Mouse (Mus musculus) heart, embryonic 12.5 days (tissue): ENCODE measurements at regions not wholly inside any gene's neighbourhood (a gene's known extent, or its start where the extent isn't known, plus 50 kb on each side); places are given as distances from the start of the nearest gene placed in this dataset.

Experiments used
- ATAC-seq: fragments of 200-750 bp; cut with Nextera tagmentation; 2 replicates; pipeline ENCODE4 v1.8.0; 2017; ENCODE audit warnings: moderate TSS enrichment, moderate library complexity; ENCODE audit not compliant: insufficient number of reproducible peaks, low FRiP score
- H3K27ac ChIP-seq: fragments of 300-500 bp; sonication (generic); 2 replicates; pipeline ENCODE4 v1.5.1; 2016; ENCODE audit warnings: mild to moderate bottlenecking, moderate library complexity; ENCODE audit not compliant: poor library complexity, severe bottlenecking
- H3K27me3 ChIP-seq: fragments of 300-500 bp; sonication (generic); replicated peaks from 2 replicates; pipeline ENCODE4 v1.6.1; 2016; ENCODE audit warnings: mild to moderate bottlenecking, moderate library complexity
- H3K36me3 ChIP-seq: fragments of 300-500 bp; sonication (generic); 2 replicates; pipeline ENCODE4 v1.6.1; 2016; ENCODE audit warnings: mild to moderate bottlenecking, moderate library complexity
- H3K4me1 ChIP-seq: fragments of 300-500 bp; sonication (generic); replicated peaks from 2 replicates; pipeline ENCODE4 v1.6.1; 2016; ENCODE audit warnings: mild to moderate bottlenecking
- H3K4me2 ChIP-seq: fragments of 300-500 bp; sonication (generic); 2 replicates; pipeline ENCODE4 v1.6.1; 2016; ENCODE audit warnings: mild to moderate bottlenecking, moderate library complexity
- H3K4me3 ChIP-seq: fragments of 300-500 bp; sonication (generic); 2 replicates; pipeline ENCODE4 v1.5.1; 2016; ENCODE audit warnings: mild to moderate bottlenecking
- H3K9ac ChIP-seq: fragments of 300-500 bp; sonication (generic); 2 replicates; pipeline ENCODE4 v1.6.1; 2016; ENCODE audit warnings: mild to moderate bottlenecking, moderate library complexity
- H3K9me3 ChIP-seq: fragments of 300-500 bp; sonication (generic); replicated peaks from 2 replicates; pipeline ENCODE4 v1.6.1; 2016; ENCODE audit warnings: mild to moderate bottlenecking, moderate library complexity
- WGBS: fragments of 180-500 bp; shearing (Covaris S2); methylation state at CpG from one replicate; pipeline ENCODE4 v1.1.7; 2016; 5-methylcytosine and 5-hydroxymethylcytosine counted together

GRCm38 (mm10) chr13:47974216-47974615 is 286.8 kb upstream of the Id4 start:
- 44% methylated on average over 12 of the region's 12 CpGs for WGBS

GRCm38 (mm10) chr13:47974756-47975515 is 286.1 kb upstream of the Id4 start:
- H3K27ac ChIP-seq = no peak overlapping the region
- H3K9me3 ChIP-seq = no peaks in the 10 kb centered on the region
- no peak overlapping the region for H3K4me2 ChIP-seq
- H3K27me3 ChIP-seq = no peaks in the 10 kb centered on the region
- no peaks in the 10 kb centered on the region for H3K36me3 ChIP-seq
- H3K9ac ChIP-seq = no peak overlapping the region
- no peak overlapping the region for H3K4me3 ChIP-seq
- WGBS = 78% methylated on average over 16 of the region's 16 CpGs
- no peak for ATAC-seq
- no peaks in the 10 kb centered on the region for H3K4me1 ChIP-seq

More at GRCm38 (mm10) chr13:47974216-47974615, 286.8 kb upstream of the Id4 start:
- H3K9ac ChIP-seq = no peak overlapping the region
- H3K36me3 ChIP-seq = no peaks in the 10 kb centered on the region
- H3K27me3 ChIP-seq = no peaks in the 10 kb centered on the region
- H3K4me1 ChIP-seq = no peaks in the 10 kb centered on the region
- no peak for ATAC-seq
- H3K4me3 ChIP-seq = no peak overlapping the region
- H3K27ac ChIP-seq = no peak overlapping the region
- H3K4me2 ChIP-seq = peak overlapping the region; percentile 13; the same call in 1 of the 2 replicates
- no peaks in the 10 kb centered on the region for H3K9me3 ChIP-seq

DNA sequence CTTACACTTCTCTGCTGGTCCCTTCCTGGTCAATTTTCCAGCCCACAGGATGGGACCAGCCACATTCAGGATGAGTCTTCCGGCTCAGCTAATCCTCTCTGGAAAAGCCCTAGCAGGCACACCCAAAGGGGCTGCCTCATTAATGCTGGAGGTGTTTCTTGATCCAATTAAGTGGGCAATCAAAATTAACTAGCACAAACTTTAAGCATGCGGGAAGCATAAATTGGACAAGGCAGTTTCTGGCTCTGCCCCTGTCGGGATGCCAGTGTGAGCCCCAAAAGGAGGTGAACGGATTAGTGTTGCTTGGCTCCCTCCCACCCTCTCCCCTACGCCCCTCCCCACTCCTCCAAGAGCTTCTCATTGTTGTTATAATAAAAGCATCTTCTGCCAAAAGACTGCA is 262.5 kb upstream of the Id4 start:
- WGBS = 66% methylated on average over 5 of the region's 5 CpGs
- Histone ChIP-seq H3K36me3 (no peaks in the 10 kb centered on the region), H3K4me2 (no peak overlapping the region), H3K9ac (no peak overlapping the region), H3K27ac (no peak overlapping the region), H3K4me3 (no peak overlapping the region), H3K27me3 (no peaks in the 10 kb centered on the region), H3K4me1 (no peaks in the 10 kb centered on the region), H3K9me3 (no peaks in the 10 kb centered on the region)
- ATAC-seq = no peak

DNA sequence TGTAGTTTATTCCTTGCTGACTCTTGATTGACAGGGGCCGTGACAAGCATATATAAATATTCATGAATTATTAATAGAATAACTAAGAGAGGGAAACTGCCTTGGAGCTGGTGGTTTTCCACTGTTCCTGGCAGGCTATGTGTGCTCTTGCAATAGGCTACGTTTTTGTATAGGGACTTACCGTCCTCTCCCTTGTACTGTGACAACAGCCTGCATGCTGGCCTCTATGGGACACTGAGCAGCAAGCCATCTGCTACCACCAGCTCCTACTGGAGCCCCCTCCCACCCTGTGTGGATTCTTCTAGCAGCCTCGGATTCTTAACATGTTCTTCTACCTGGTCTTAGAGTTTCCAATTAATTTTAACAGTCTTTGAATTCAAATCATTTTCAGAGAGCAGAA is 261.6 kb upstream of the Id4 start:
- H3K27me3 ChIP-seq = no peaks in the 10 kb centered on the region
- H3K4me2 ChIP-seq = no peak overlapping the region
- no peaks in the 10 kb centered on the region for H3K9me3 ChIP-seq
- H3K4me1 ChIP-seq = no peaks in the 10 kb centered on the region
- H3K9ac ChIP-seq = no peak overlapping the region
- no peak overlapping the region for H3K4me3 ChIP-seq
- no peaks in the 10 kb centered on the region for H3K36me3 ChIP-seq
- no peak for ATAC-seq
- H3K27ac ChIP-seq = no peak overlapping the region
- WGBS = 64% methylated on average over 4 of the region's 4 CpGs

DNA sequence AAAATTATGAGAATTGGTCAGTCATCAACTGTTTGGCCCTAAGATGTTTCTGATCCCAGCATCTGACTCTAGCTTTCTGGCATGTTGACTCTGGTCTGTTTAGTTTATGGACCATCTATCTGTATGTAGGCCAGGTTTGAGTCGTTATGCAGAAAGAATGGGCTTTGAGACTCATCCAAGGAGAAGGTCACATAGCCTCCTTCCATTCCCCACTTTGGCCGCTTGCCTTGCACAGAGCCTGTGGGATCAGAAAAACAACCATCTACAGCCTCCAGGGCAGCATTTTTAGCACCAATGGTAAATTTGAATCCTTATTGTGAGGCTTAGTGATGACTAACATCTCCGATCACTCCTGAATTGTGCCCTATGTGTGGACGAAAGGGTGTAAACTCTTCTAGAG is 257.9 kb upstream of the Id4 start:
- WGBS = 79% methylated on average over 4 of the region's 4 CpGs
- ATAC-seq = no peak
- no peak overlapping the region for H3K4me3 ChIP-seq
- H3K36me3 ChIP-seq = no peaks in the 10 kb centered on the region
- no peak overlapping the region for H3K4me2 ChIP-seq
- H3K27me3 ChIP-seq = no peaks in the 10 kb centered on the region
- no peaks in the 10 kb centered on the region for H3K9me3 ChIP-seq
- H3K9ac ChIP-seq = no peak overlapping the region
- H3K27ac ChIP-seq = no peak overlapping the region
- H3K4me1 ChIP-seq = no peaks in the 10 kb centered on the region

- Histone ChIP-seq H3K27ac (no peak overlapping the region), H3K9me3 (no peaks in the 10 kb centered on the region), H3K4me3 (no peak overlapping the region), H3K9ac (no peak overlapping the region), H3K4me2 (no peak overlapping the region), H3K36me3 (no peaks in the 10 kb centered on the region), H3K4me1 (no peaks in the 10 kb centered on the region), H3K27me3 (no peaks in the 10 kb centered on the region)
- no peak for ATAC-seq
- 53% methylated on average over 7 of the region's 7 CpGs for WGBS
Observed at GRCm38 (mm10) chr13:48013336-48013750, 247.7 kb upstream of the Id4 start.

- no peak overlapping the region for H3K9ac ChIP-seq
Observed at GRCm38 (mm10) chr13:48015296-48015695, 245.7 kb upstream of the Id4 start.

DNA sequence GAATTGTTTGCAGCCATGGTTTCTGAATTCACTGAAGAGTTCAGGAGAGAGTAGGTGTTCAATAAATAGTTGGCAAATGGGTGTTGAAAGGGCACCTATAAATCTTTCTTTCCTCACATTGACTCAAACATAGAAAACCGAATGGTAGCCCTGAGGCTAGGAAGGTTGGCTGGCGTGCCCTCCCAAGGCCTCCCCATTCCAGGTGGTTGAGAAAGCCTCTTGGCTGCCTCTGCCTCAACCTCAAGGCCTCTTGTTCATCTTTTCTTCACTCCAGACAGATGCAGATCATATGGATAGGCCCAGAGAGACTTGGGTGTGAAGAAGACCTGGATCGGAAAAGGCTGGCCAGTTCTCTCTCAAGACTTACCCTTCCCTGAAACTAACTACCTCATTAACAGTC is 245.0 kb upstream of the Id4 start:
- Histone ChIP-seq H3K36me3 (no peaks in the 10 kb centered on the region), H3K4me3 (no peak overlapping the region), H3K4me1 (0 out of 2 replicates have a peak, but pooled peaks cover 5% of the 10 kb centered on the region), H3K27me3 (no peaks in the 10 kb centered on the region), H3K9ac (no peak overlapping the region), H3K27ac (no peak overlapping the region), H3K9me3 (no peaks in the 10 kb centered on the region), H3K4me2 (no peak overlapping the region)
- WGBS = 87% methylated on average over 3 of the region's 3 CpGs
- no peak for ATAC-seq

More at GRCm38 (mm10) chr13:48015296-48015695, 245.7 kb upstream of the Id4 start:
- ATAC-seq = no peak
- Histone ChIP-seq H3K4me2 (no peak overlapping the region), H3K4me1 (0 out of 2 replicates have a peak, but pooled peaks cover 5% of the 10 kb centered on the region), H3K27ac (no peak overlapping the region), H3K9me3 (no peaks in the 10 kb centered on the region), H3K4me3 (no peak overlapping the region), H3K27me3 (no peaks in the 10 kb centered on the region), H3K36me3 (no peaks in the 10 kb centered on the region)
- 73% methylated on average over 4 of the region's 4 CpGs for WGBS

- ATAC-seq = no peak
- no peaks in the 10 kb centered on the region for H3K9me3 ChIP-seq
- H3K4me2 ChIP-seq = no peak overlapping the region
- no peaks in the 10 kb centered on the region for H3K27me3 ChIP-seq
- H3K4me3 ChIP-seq = no peak overlapping the region
- no peaks in the 10 kb centered on the region for H3K36me3 ChIP-seq
- no peak overlapping the region for H3K9ac ChIP-seq
- H3K27ac ChIP-seq = no peak overlapping the region
- 0 out of 2 replicates have a peak, but pooled peaks cover 5% of the 10 kb centered on the region for H3K4me1 ChIP-seq
- 78% methylated on average over 6 of the region's 6 CpGs for WGBS
Observed at GRCm38 (mm10) chr13:48016606-48017005, 244.4 kb upstream of the Id4 start.

DNA sequence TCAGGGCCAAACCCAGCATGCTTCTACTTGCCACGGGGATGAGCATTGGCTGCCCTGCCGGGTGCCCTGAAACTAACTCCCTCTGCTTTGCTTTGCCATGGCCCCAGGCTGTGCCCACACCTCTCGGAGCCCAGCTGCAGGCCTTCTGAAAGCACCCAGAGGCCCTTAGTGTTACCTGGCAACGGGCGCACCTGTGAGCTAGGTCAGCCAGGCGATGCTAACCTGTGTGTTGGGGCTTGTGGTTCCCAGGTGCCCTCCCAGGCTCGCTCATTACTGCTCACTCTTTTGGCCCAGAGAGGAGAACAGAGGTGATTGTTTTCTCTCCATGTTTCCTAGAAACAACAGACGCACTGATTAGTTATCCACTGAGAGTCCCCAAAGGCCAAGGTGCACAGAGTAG is 243.4 kb upstream of the Id4 start:
- Histone ChIP-seq H3K4me3 (no peak overlapping the region), H3K36me3 (no peaks in the 10 kb centered on the region), H3K9ac (no peak overlapping the region), H3K9me3 (no peaks in the 10 kb centered on the region), H3K27me3 (no peaks in the 10 kb centered on the region), H3K4me2 (no peak overlapping the region), H3K27ac (no peak overlapping the region), H3K4me1 (0 out of 2 replicates have a peak, but pooled peaks cover 5% of the 10 kb centered on the region)
- WGBS = 77% methylated on average over 8 of the region's 8 CpGs
- no peak for ATAC-seq

DNA sequence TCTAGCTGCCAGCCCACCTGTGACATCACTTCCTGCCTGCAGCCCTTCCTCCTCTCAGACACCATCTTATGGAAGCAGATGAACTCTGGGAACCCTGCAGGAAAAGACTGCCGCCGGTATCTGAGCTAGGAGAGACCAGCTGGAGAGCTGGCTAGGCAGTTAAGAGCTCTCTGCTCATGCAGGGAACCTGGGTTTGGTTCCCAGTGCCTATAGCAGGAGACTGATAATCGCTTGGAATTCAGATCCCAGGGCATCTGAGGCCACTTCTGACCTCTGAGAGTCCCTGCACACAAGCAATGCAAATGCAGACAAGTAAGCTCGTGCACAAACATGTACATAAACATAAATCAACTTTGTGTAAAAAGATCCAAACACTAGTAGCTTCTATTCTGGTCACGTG is 242.4 kb upstream of the Id4 start:
- H3K4me3 ChIP-seq = no peak overlapping the region
- 0 out of 2 replicates have a peak, but pooled peaks cover 5% of the 10 kb centered on the region for H3K4me1 ChIP-seq
- H3K9ac ChIP-seq = no peak overlapping the region
- no peaks in the 10 kb centered on the region for H3K27me3 ChIP-seq
- H3K4me2 ChIP-seq = no peak overlapping the region
- no peaks in the 10 kb centered on the region for H3K9me3 ChIP-seq
- no peaks in the 10 kb centered on the region for H3K36me3 ChIP-seq
- no peak overlapping the region for H3K27ac ChIP-seq
- ATAC-seq = no peak
- 66% methylated on average over 5 of the region's 5 CpGs for WGBS
